Mouse (Mus musculus): ENCODE data around the gene Rps2. TPM values are rescaled to one million over a fixed set of nuclear protein-coding genes. Genes with fewer than 3 reads are reported as not detected.

Rps2 gene
- total RNA-seq, 2 experiments from 2014 or later = 268 to 301 TPM

GRCm38 (mm10) chr17:24729067-24729466 lies 11.2 kb downstream of the Rps2 start:
- no peak for DNase-seq (ENCODE audit: low spot score in 2 of 2)

- DNase-seq (ENCODE audit: low spot score in 2 of 2) = no peak
These were observed 12.9 kb downstream of the Rps2 start for GRCm38 (mm10) chr17:24730787-24731186.

- DNase-seq (ENCODE audit: low spot score in 2 of 2) = no peak
These were observed 14.5 kb downstream of the Rps2 start for GRCm38 (mm10) chr17:24732233-24732935.

GRCm38 (mm10) chr17:24733434-24734050 lies 15.6 kb downstream of the Rps2 start:
- no peak for DNase-seq (ENCODE audit: low spot score in 2 of 2)

GRCm38 (mm10) chr17:24734513-24734912 lies 16.6 kb downstream of the Rps2 start:
- DNase-seq (ENCODE audit: low spot score in 2 of 2) = no peak

- no peak for DNase-seq (ENCODE audit: low spot score in 2 of 2)
These were observed 17.5 kb downstream of the Rps2 start for GRCm38 (mm10) chr17:24735446-24735845.

- DNase-seq (ENCODE audit: low spot score in 2 of 2) = peak; percentile 92
These were observed 18.6 kb downstream of the Rps2 start, which contains the start of gene Msrb1 for GRCm38 (mm10) chr17:24736330-24737051. Gene Msrb1, plus strand, starts transcription at chr17:24736642.

GRCm38 (mm10) chr17:24737135-24737810 lies 19.4 kb downstream of the Rps2 start:
- DNase-seq (ENCODE audit: low spot score in 2 of 2) = no peak

- DNase-seq (ENCODE audit: low spot score in 2 of 2) = no peak
These were observed 20.3 kb downstream of the Rps2 start for GRCm38 (mm10) chr17:24738238-24738637.

- no peak for DNase-seq (ENCODE audit: low spot score in 2 of 2)
These were observed 22.0 kb downstream of the Rps2 start for GRCm38 (mm10) chr17:24739926-24740325.

- DNase-seq (ENCODE audit: low spot score in 2 of 2) = no peak
These were observed 24.4 kb downstream of the Rps2 start for GRCm38 (mm10) chr17:24742307-24742706.

GRCm38 (mm10) chr17:24743896-24744295 lies 26.0 kb downstream of the Rps2 start:
- no peak for DNase-seq (ENCODE audit: low spot score in 2 of 2)

GRCm38 (mm10) chr17:24744381-24744780 lies 26.5 kb downstream of the Rps2 start:
- no peak for DNase-seq (ENCODE audit: low spot score in 2 of 2)

GRCm38 (mm10) chr17:24745526-24746497 lies 27.9 kb downstream of the Rps2 start:
- peak; percentile 83 to 86 for DNase-seq (ENCODE audit: low spot score in 2 of 2)

GRCm38 (mm10) chr17:24746986-24747385 lies 29.1 kb downstream of the Rps2 start:
- DNase-seq (ENCODE audit: low spot score in 2 of 2) = no peak

- no peak for DNase-seq (ENCODE audit: low spot score in 2 of 2)
These were observed 33.6 kb downstream of the Rps2 start for GRCm38 (mm10) chr17:24751528-24751927.

GRCm38 (mm10) chr17:24752415-24753394 lies 34.8 kb downstream of the Rps2 start, which contains the start of gene Hs3st6:
Gene Hs3st6, plus strand, starts transcription at chr17:24752988.
- no peak for DNase-seq (ENCODE audit: low spot score in 2 of 2)

- no peak for DNase-seq (ENCODE audit: low spot score in 2 of 2)
These were observed 39.5 kb downstream of the Rps2 start for GRCm38 (mm10) chr17:24757394-24757793.

- DNase-seq (ENCODE audit: low spot score in 2 of 2) = no peak
These were observed 43.2 kb downstream of the Rps2 start for GRCm38 (mm10) chr17:24761121-24761520.

All from left cerebral cortex, adult 18-20 months (tissue).